Mouse (Mus musculus): ENCODE data around the gene Sult2b1.

Gene Sult2b1

GRCm38 (mm10) chr7:45784524-45785372 lies at the start of gene Sult2b1:
Sult2b1 (minus strand) TSS chr7:45784669.
- DNase-seq = peak; percentile 61

DNA sequence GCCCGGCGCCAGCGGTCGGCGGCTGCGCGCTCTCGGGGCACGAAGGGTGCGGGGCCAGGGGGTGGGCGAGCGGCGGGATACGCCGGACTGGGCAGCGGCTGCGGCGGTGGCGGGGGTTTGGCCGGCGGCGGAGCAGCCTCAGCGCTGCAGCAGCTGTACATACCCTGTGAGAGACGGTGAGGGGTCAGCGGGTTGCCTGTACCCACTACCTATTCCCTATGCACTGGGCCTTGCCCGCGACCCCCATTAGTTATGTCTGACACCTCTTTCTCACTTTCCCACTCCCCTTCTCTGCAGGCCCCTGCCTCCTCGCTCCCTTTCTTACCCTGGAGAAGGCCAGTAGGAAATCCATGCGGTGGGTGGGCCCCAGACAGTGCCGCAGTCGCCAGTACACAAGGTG lies 49.5 kb upstream of the Sult2b1 start:
- DNase-seq = no peak

DNA sequence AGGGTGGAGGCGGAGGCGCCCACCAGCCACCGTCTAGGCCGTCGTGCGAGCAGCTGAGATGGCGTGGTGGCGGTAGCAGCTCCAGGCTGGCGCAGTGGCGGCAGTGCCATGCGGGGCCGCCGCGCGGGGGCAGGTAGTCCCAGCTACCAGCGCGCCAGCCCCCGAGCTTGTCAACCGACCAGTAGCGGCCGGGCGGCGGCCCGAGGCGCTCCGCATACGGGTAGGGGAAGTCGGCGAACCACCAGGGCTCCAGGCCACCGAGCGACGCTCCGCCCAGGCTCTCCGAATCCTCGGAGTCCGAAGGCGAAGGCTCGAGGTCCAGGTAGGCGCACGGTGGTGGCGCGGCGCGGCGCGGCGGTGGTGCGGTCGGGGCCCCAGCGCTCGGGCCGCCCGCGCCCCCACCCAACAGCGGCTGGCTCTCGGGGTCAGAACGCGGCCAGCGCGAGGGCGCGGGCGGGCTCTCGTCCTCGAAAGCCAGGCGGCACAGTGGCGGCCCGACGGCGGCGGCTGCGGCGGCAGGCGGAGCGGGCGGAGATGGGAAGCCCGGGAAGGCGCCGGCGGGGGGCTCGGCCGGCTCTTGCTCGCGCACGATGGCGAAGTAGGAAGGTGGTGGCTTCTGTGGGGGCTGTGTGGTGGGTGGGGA lies 48.8 kb upstream of the Sult2b1 start:
- DNase-seq = peak; percentile 29

GRCm38 (mm10) chr7:45832428-45832827 lies 48.0 kb upstream of the Sult2b1 start:
- DNase-seq = no peak

DNA sequence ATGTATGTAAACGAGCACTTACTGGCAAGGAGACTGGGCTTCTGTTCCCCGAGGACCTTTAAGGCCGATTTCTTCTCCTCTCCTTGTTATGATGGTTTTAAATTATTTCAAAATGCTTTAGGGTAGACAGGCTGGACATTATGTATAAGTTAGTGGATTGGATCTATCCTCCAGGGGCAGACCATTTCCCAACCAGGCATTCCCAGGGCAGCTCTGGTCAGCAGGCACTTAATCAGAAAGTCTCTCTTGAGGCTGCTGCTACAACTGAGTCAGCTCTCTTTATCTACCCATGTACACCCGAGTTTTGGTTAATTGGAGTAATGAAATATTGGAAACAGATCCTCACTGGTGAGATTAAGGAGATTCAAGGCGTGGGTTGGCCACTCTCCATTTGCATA lies 46.7 kb upstream of the Sult2b1 start:
- DNase-seq = no peak

GRCm38 (mm10) chr7:45830427-45831127 lies 46.1 kb upstream of the Sult2b1 start, which contains the start of gene Grwd1:
Grwd1 (minus strand) TSS chr7:45830944.
- peak; percentile 76 for DNase-seq

GRCm38 (mm10) chr7:45826631-45827030 lies 42.2 kb upstream of the Sult2b1 start:
- DNase-seq = no peak

DNA sequence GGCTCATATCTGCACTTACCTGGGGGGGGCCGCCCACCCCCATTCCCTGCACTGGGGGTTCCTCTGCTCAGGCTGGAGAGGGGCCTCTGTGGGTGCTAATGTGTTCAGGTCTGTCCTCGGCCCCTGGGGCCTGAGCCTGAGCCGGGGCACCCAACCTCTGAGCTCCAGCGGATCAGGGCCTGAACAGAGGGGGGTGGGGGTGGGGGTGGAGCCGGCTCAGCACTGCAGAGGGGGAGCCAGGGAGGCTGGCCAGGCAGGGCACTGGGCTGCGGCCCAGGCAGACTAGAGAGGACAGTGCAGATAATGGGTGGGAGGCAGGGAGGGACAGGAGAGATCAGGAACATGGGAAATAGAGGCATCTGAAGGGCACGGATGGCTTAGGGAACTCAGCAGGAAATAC lies 40.1 kb upstream of the Sult2b1 start, which contains the start of gene Kcnj14:
Kcnj14 (minus strand) TSS at position 185 of the 400 bp plus-strand sequence.
- DNase-seq = no peak

DNA sequence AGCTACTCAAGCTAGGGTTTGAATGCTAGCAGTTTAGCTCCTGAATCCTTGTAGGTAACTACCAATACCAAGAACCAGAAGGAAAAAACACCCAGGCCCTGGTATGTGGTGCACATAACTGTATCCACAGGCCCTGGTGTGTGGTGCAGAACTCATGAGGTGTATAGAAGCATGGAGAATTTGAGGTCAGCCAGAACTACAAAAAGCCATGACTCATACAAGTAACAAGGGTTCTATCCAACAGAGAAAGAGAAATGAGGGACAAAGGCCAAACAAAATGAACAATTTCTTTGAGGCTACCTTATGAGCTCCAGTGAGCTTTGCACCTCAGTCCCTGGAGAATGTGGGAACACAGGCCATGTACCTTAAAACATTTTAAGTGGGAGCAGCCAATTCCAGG lies 36.4 kb upstream of the Sult2b1 start:
- DNase-seq = no peak

DNA sequence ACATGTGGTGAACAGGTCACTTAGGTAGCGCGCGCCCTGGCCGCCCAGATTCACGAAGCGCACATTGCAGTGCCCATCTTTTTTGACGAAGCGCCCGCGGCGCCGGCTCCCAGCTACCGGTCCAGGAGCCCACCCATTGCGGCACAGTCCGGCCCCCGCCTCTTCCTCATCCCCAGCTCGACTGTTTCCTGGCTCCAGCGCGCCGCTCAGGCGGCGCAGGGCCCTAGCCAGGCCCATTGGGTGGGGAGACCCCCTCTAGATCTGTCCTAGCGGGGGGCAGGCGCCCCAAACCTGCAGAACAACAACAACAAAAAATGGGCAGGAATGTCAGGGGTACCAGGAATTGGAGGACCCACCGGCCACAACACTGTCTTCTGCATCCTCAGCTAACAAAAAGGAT lies 35.4 kb upstream of the Sult2b1 start:
- no peak for DNase-seq

DNA sequence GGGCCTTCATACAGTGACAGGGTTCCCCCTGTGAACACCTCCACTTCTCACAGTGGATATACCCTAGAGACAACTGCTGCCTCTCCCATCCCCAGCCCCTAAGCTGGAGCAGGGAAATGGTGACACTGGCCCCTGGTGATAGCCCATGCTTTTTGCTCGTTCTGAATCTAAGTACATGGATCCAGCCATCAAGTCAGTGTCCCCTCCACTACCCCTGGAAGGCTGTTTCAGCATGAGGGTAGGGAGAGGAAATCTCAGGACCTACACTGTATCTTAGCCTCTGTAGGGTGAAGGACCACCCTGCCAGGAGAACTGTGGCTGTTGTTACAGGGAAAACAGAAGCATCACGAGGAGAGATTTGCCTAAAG lies 31.5 kb upstream of the Sult2b1 start:
- DNase-seq = no peak

GRCm38 (mm10) chr7:45815323-45815983 lies 31.0 kb upstream of the Sult2b1 start:
- no peak for DNase-seq

DNA sequence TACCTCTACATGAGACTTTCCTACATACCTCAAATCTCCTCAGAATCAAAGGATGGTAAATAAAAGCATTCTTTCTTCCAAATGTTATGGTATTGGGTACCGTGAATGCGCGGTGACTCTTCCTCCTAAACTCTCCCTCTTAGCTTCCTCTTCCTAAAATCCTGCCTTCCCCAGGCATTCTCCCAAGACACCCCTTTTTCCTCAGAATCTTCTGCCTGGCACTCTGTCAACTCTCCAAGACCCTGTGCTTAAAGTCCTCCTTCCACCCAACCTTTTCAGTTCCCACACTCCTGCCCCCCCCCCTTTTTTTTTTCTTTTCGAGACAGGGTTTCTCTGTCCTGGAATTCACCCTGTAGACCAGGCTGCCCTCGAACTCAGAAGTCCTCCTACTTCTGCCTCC lies 30.4 kb upstream of the Sult2b1 start:
- DNase-seq = no peak

DNA sequence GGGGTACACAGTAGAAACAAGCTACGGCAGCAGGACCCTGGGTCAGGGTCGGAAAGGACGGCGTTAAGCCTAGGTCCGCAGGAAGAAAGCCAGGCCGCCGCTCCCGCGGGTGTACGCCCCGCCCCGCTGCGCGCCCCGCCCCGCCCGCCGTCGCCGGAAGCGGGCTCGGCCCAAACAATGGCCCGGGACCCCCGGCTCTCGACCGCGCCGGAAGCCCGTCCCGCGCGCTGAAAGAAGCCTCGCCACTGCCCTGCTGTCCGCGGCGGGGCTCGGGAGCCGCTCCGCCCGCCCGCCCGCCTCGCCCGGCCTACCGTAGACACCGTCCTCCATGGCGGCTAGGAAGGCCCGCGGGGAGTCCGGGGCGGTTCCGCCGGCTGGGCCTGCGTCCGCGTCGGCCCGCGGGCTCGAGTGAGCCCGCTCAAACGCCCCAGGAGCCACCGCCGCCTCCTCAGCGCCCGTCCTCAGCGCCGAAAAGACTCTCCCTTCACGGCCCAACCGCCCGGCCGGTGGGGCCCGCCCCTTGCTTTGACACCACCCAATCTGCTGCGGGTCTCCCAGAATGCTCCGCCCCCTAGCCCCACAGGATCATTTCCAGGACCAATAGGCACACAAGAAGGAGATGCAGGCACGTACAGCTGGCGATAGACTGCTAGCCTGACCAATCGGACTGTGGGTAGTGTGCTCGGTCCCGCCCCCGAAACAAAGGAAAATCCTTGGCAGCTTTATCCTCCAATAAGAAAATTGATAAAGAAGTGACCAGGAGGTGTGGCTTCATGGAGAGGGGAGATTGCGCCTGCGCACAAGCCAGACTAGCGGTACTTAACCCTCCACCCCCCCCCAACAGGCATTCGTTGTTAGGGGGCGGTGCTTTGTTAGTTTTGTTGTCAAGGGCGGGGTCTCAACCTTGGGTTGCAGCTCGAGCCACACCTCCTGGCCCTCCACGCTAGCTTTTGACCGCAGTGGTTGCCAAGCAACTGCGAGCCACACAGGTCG lies 29.6 kb upstream of the Sult2b1 start, which contains the start of gene Cyth2:
Cyth2 (minus strand) TSS at position 795 of the 993 bp plus-strand sequence.
- DNase-seq = peak; percentile 99

- DNase-seq = no peak
These were observed 28.5 kb upstream of the Sult2b1 start for GRCm38 (mm10) chr7:45812921-45813320.

DNA sequence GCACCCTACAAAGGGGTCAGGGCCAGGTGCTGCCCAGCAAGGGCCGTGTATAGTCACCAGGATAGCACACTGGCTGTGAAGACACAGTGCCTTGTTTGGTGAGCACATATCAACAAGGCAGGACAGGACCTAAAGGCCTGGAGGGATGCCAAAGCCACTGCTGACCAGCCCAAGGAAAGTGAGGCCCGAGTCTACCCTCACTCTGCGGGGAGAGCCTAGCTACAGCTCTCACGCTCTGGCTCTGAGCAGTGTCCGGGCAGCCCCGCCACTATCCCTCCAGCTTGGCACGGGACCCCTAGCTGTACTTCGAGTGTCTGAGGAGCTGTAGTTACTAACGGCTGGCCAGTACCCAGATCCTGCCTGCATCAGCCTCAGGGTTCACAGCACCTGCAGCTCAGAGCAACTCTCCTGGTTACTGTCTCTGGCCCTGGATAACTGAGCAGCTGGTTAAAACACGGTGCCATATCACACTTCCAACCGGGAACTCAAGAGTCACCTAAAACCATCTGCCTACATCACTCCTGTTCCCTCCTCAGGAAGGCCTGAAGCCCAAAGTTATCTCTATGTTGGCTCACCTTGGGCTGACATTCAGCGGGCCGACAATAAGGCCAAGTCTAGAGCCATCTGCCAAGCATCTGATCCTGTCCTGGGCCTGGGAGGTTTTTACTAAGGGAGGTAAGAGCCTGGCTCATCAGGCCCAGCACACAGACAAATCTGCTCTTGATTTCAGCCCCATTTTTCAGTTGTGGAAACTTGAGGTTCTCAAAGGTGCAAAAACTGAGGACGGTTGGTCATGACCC lies 25.0 kb upstream of the Sult2b1 start:
- no peak for DNase-seq

- no peak for DNase-seq
These were observed 24.0 kb upstream of the Sult2b1 start for GRCm38 (mm10) chr7:45808471-45808870.

DNA sequence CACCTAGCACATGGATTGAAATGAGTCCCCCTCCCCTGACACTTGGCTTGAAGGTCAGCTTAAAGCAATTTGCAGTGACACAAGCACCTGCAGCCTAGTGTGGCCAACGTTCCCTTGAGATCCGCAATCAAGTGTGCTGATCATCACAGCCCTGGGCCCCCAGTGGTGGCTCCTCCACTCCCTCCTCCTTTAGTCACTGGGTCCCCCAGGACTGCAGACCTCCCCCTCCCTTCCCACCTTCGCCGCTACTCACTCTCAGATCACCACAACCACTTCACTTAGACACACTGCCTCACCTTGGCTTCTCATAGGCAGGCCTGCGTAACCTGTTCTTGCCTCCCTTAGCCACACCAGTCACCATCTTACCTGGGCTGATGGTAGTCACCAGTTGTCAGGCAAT lies 21.5 kb upstream of the Sult2b1 start:
- no peak for DNase-seq

DNA sequence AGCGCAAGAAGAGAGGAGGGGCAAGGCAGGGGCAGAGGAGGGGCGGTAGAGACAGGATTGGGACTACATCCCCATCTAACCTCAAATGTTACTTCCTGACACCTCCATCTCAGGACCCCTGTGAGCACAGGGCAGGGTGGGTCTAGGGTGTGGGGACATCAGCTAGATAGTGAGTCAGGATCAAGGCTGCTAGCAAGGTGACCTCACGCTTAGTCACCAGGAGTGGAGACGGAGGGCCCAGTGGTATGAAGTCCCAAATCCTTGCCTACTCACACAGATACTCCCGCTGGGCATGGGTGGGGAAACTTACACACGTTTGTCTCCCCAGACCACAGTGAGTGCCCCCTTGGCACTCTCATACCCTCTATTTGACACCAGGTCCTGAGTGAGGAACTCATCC lies 18.1 kb upstream of the Sult2b1 start:
- DNase-seq = no peak

GRCm38 (mm10) chr7:45801348-45801747 lies 16.9 kb upstream of the Sult2b1 start:
- DNase-seq = peak; percentile 92

Data from liver (tissue).